Mouse (Mus musculus) CH12.LX (cell line): ENCODE measurements around the gene Dock3. TPM values are rescaled to one million over a fixed set of nuclear protein-coding genes. Genes with fewer than 3 reads are reported as not detected.

Experiments used
- DNase-seq: peaks from one replicate; pipeline ENCODE4 v3.0.0-alpha.2; 2013; ENCODE audit errors: extremely low read depth
- H3K27ac ChIP-seq: 2 replicates; pipeline ENCODE4 v1.5.1; 2012; ENCODE audit warnings: low read depth, mild to moderate bottlenecking, control low read depth, moderate library complexity; ENCODE audit not compliant: insufficient read depth
- H3K27me3 ChIP-seq: replicated peaks from 2 replicates; pipeline ENCODE3; 2012; ENCODE audit warnings: inconsistent platforms
- H3K36me3 ChIP-seq, 2 experiments: replicated peaks in 1 of 2; 2 replicates each; pipeline versions ENCODE3 to v1.6.1; 2012; ENCODE audit warnings: inconsistent platforms in 1 of 2, low read length in 1 of 2, mild to moderate bottlenecking in 1 of 2, mixed read lengths in 1 of 2, moderate library complexity in 1 of 2; ENCODE audit not compliant: control insufficient read depth in 1 of 2, insufficient read depth in 1 of 2
- H3K4me1 ChIP-seq, 2 experiments: 2 replicates each; pipeline ENCODE4 v1.6.1; 2012; ENCODE audit warnings: inconsistent platforms in 1 of 2, moderate library complexity in 1 of 2; ENCODE audit not compliant: insufficient read depth in 2 of 2, control insufficient read depth in 1 of 2
- H3K4me2 ChIP-seq: 2 replicates; pipeline ENCODE4 v1.6.1; 2012; ENCODE audit warnings: low read depth, mild to moderate bottlenecking, control low read depth; ENCODE audit not compliant: poor library complexity, insufficient read depth, severe bottlenecking
- H3K4me3 ChIP-seq, 3 experiments: fragments of 150-350 bp in 1 of 3; sonication (generic) in 1 of 3; replicated peaks in 1 of 3; 2 replicates each; pipeline versions ENCODE3 to v1.5.1; 2011 to 2012; ENCODE audit warnings: low read depth in 2 of 3, low read length in 2 of 3, mild to moderate bottlenecking in 2 of 3, moderate library complexity in 2 of 3, control low read depth in 1 of 3, improper control_type of control experiment in 1 of 3, inconsistent platforms in 1 of 3, mixed read lengths in 1 of 3; ENCODE audit not compliant: poor library complexity in 1 of 3
- H3K79me2 ChIP-seq: replicated peaks from 2 replicates; pipeline ENCODE4 v1.6.1; 2012; ENCODE audit warnings: mild to moderate bottlenecking, moderate library complexity; ENCODE audit not compliant: control insufficient read depth, poor library complexity, insufficient read depth, severe bottlenecking; ENCODE audit errors: extremely low read depth
- H3K9ac ChIP-seq: 2 replicates; pipeline ENCODE4 v1.6.1; 2012; ENCODE audit warnings: low read depth, mild to moderate bottlenecking, control low read depth, moderate library complexity; ENCODE audit not compliant: insufficient read depth
- H3K9me3 ChIP-seq: replicated peaks from 2 replicates; pipeline ENCODE3; 2012; ENCODE audit warnings: low read length, inconsistent platforms, mixed read lengths
- BHLHE40 ChIP-seq: IDR thresholded peaks from 2 replicates; pipeline ENCODE4 v1.6.1; 2011; ENCODE audit warnings: mild to moderate bottlenecking, low read depth, low read length, improper control_type of control experiment
- CTCF ChIP-seq, 2 experiments: IDR thresholded peaks in 1 of 2; conservative IDR thresholded peaks in 1 of 2; 2 replicates each; pipeline ENCODE4 v1.5.1; 2011 to 2012; ENCODE audit warnings: low read depth in 2 of 2, low read length in 2 of 2, improper control_type of control experiment in 1 of 2, inconsistent platforms in 1 of 2, mild to moderate bottlenecking in 1 of 2, moderate library complexity in 1 of 2
- JUND ChIP-seq: conservative IDR thresholded peaks from 2 replicates; pipeline ENCODE4 v1.6.1; 2011; ENCODE audit warnings: low read depth, low read length, improper control_type of control experiment
- KAT2A ChIP-seq: IDR thresholded peaks from 2 replicates; pipeline ENCODE4 v1.6.1; 2012; ENCODE audit warnings: low read length, improper control_type of control experiment, inconsistent platforms; ENCODE audit not compliant: insufficient replicate concordance
- MAX ChIP-seq: IDR thresholded peaks from 2 replicates; pipeline ENCODE4 v1.6.1; 2011; ENCODE audit warnings: low read length, improper control_type of control experiment
- MEF2A ChIP-seq: IDR thresholded peaks from 2 replicates; pipeline ENCODE4 v1.6.1; 2014; ENCODE audit warnings: low read depth, mild to moderate bottlenecking, inconsistent platforms, low read length, improper control_type of control experiment, borderline replicate concordance
- MXI1 ChIP-seq: IDR thresholded peaks from 2 replicates; pipeline ENCODE4 v1.6.1; 2011; ENCODE audit warnings: mild to moderate bottlenecking, low read depth, low read length, improper control_type of control experiment
- NELFE ChIP-seq: IDR thresholded peaks from 2 replicates; pipeline ENCODE4 v1.6.1; 2011; ENCODE audit warnings: low read depth, low read length, improper control_type of control experiment
- PAX5 ChIP-seq: IDR thresholded peaks from 2 replicates; pipeline ENCODE4 v1.6.1; 2012; ENCODE audit warnings: low read length, inconsistent platforms, mixed read lengths
- POLR2AphosphoS2 ChIP-seq: IDR thresholded peaks from 2 replicates; pipeline ENCODE4 v1.6.1; 2011; ENCODE audit warnings: low read depth, low read length, improper control_type of control experiment
- SIN3A ChIP-seq: IDR thresholded peaks from 2 replicates; pipeline ENCODE4 v1.6.1; 2012; ENCODE audit warnings: low read length, improper control_type of control experiment, inconsistent platforms
- TCF12 ChIP-seq: IDR thresholded peaks from 2 replicates; pipeline ENCODE4 v1.6.1; 2014; ENCODE audit warnings: low read depth, mild to moderate bottlenecking, inconsistent platforms, low read length, improper control_type of control experiment
- UBTF ChIP-seq: IDR thresholded peaks from 2 replicates; pipeline ENCODE4 v1.6.1; 2012; ENCODE audit warnings: low read depth, mild to moderate bottlenecking, inconsistent platforms, low read length, improper control_type of control experiment, moderate library complexity
- ZMIZ1 ChIP-seq: IDR thresholded peaks from 2 replicates; pipeline ENCODE4 v1.6.1; 2012; ENCODE audit warnings: low read depth, mild to moderate bottlenecking, inconsistent platforms, low read length, improper control_type of control experiment
- ZNF384 ChIP-seq: IDR thresholded peaks from 2 replicates; pipeline ENCODE4 v1.6.1; 2012; ENCODE audit warnings: low read depth, low read length, improper control_type of control experiment, inconsistent platforms
- dilution Hi-C: fragments of 300-500 bp; cut with MboI; formaldehyde crosslinking; loops from 2 replicates; pipeline ENCODE4 v1.14.3; 2020; ENCODE audit warnings: low sequenced_read_pairs; ENCODE audit not compliant: extremely low pct_unique_long_range_greater_than_20kb, extremely low pct_ligation_motif_present
- in situ Hi-C: fragments of 300-500 bp; cut with MboI; formaldehyde crosslinking; loops from 3 replicates; pipeline ENCODE4 v1.14.3; 2019; ENCODE audit warnings: low sequenced_read_pairs, low pct_ligation_motif_present, low pct_unique_long_range_greater_than_20kb, mixed read lengths
- polyA plus RNA-seq: library from polyadenylated mRNA; unstranded; fragments of >175 nt; gene quantifications from 2 replicates; pipeline ENCODE4 v1.2.1, GENCODE M21; 2012; ENCODE audit warnings: low read depth; ENCODE audit not compliant: insufficient read length
- total RNA-seq, 2 experiments: library from RNA; depleted of rRNA; stranded (reverse); fragments of 300-350 nt in 1 of 2; fragments of >200 nt in 1 of 2; gene quantifications; 2 replicates each; pipeline ENCODE4 v1.2.3; 2012 to 2014

Gene Dock3
- total and polyA plus RNA-seq, 3 experiments = 0.30 TPM; not detected in 2

DNA sequence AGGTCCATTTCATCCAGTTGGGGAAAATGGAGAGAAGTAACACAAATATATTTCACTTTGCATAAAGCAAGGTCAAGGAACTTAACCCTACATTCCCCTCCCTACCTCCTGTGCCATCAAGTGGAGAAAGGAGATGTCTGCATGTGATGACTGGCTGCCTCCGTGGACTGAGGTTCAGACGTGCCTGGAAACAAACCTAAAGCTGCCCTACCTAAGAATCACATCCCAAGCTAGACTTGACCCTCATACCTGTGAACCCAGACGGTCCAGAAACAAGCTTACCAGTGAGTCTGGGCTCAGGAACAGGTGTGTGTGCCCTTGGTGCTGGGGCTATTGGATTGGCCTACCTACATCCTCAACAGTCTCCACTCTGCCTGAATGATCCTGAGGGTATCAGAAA is 338.4 kb downstream of the Dock3 start:
- dilution Hi-C loops = no loop called here
- Histone ChIP-seq H3K36me3 (peaks cover 20 to 24% of the 10 kb centered on the region in 2 experiments), H3K27me3 (peaks cover 19% of the 10 kb centered on the region), H3K4me3 (peak overlapping the region in 1 of 3 experiments; percentile 92), H3K4me2 (no peak overlapping the region), H3K9me3 (no peaks in the 10 kb centered on the region), H3K79me2 (peaks cover 26% of the 10 kb centered on the region), H3K9ac (no peak overlapping the region; the same call in 1 of the 2 replicates), H3K4me1 (peaks cover 9 to 31% of the 10 kb centered on the region in 2 experiments), H3K27ac (no peak overlapping the region)
- DNase-seq = peak; percentile 36
- peak in 1 of 2 experiments; percentile 15; a peak in 1 of 4 replicates for TF ChIP-seq CTCF (conservative IDR thresholded peaks at IDR 0.05 in 1 of 2, IDR thresholded peaks at IDR 0.05 in 1 of 2; ENCODE audit: low read depth in 2 of 2, low read length in 2 of 2)
- 0 out of 2 replicates have a peak, but pooled peaks have one; percentile 42 for TF ChIP-seq SIN3A
- no peak for TF ChIP-seq KAT2A
- TF ChIP-seq TCF12 = no peak
- in situ Hi-C loops = loop anchor here (5.0 kb wide), 1 partner anchor 221 kb away; no protein-coding TSS in a partner anchor

DNA sequence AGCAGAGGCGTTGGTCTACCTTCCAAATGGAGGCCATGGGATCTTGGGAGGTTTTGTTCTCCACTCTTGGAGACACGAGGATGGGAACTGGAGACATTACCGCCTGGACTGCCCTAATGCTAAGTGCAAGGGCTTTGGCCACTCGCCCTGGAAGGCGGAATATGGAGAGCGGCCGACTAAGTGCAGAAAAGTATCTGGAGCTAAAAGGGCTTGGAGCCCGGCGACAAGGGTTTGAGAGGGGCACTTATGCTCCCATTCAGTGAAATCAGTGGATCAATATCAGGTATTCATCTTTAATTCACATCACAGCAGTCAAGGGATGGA is 339.2 kb downstream of the Dock3 start:
- peak overlapping the region; percentile 87 for H3K9ac ChIP-seq
- in situ Hi-C loops (loop anchor here (5.0 kb wide), 1 partner anchor 220 kb away; no protein-coding TSS in a partner anchor), dilution Hi-C loops (no loop called here)
- no peak for TF ChIP-seq MAX
- TF ChIP-seq ZMIZ1 = 0 out of 2 replicates have a peak, but pooled peaks have one; percentile 53
- TF ChIP-seq NELFE = no peak
- no peak for TF ChIP-seq POLR2AphosphoS2
- TF ChIP-seq SIN3A = no peak
- TF ChIP-seq JUND = no peak
- TF ChIP-seq BHLHE40 = no peak
- no peak for TF ChIP-seq UBTF
- TF ChIP-seq MEF2A = no peak
- TF ChIP-seq ZNF384 = no peak
- peak; percentile 7; the same call in 1 of the 2 replicates for TF ChIP-seq MXI1
- TF ChIP-seq PAX5 = no peak
- peak overlapping the region; percentile 66 for H3K27ac ChIP-seq
- peak overlapping the region; percentile 72 to 97 (median 92) for H3K4me3 ChIP-seq
- H3K79me2 ChIP-seq = peaks cover 26% of the 10 kb centered on the region
- DNase-seq = no peak
- H3K36me3 ChIP-seq = peaks cover 25 to 30% of the 10 kb centered on the region in 2 experiments
- peak overlapping the region; percentile 22; the same call in 1 of the 2 replicates for H3K4me2 ChIP-seq
- peaks cover 9 to 39% of the 10 kb centered on the region in 2 experiments for H3K4me1 ChIP-seq
- H3K27me3 ChIP-seq = peaks cover 15% of the 10 kb centered on the region
- H3K9me3 ChIP-seq = no peaks in the 10 kb centered on the region
